Mouse (Mus musculus): ENCODE results near the gene Tspan4. TPM values are rescaled to one million over a fixed set of nuclear protein-coding genes. Genes with fewer than 3 reads are reported as not detected.

Tspan4 gene
- polyA plus RNA-seq, 1 experiment from 2014 or later, result 25.0 TPM

DNA sequence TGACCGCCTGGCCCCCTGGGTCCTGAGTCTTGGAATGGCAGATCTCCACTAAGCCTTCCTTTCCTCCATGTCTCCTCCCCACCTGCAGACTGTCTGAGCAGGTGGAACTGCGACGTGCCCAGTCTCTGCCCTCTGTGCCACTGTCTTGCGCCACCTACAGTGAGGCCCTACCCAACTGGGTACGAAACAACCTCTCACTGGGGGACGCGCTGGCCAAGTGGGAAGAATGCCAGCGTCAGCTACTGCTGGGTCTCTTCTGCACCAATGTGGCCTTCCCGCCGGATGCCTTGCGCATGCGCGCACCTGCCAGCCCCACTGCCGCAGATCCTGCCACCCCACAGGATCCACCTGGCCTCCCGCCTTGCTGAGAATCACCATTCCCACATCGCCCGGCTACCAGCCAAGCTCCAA, 15.7 kb upstream of the Tspan4 start:
- H3K4me1 ChIP-seq, result peaks cover 62% of the 10 kb centered on the region
- DNase-seq (ENCODE audit: low spot score), result no peak
- H3K36me3 ChIP-seq, result peaks cover 5% of the 10 kb centered on the region; the same call in 1 of the 2 replicates
- H3K4me3 ChIP-seq, result no peak overlapping the region
- peaks cover 79% of the 10 kb centered on the region for H3K27me3 ChIP-seq (ENCODE audit: low read depth, poor library complexity, severe bottlenecking)
- H3K27ac ChIP-seq, result no peak overlapping the region
- no peaks in the 10 kb centered on the region for H3K9me3 ChIP-seq (replicated peaks)
- WGBS, result 85% methylated on average over 17 of the region's 17 CpGs

DNA sequence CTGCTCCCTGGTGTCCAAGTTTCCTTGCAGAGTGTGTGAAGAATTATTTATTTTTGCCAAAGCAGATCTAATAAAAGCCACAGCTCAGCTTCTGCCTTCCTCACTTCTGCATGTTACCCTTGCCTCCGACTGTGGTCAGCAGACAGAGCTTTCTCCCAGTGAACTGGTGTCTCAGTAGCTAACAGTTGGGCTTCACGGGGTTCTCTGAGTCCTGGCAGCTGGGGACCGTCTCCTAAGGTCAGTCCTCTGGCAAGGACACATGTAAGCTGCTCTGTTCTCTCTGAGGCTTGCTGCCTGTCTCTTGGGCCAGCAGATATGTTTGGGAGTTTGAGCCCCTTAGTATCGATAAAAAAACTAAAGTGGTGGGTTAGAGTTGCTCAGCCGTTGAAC, 15.0 kb upstream of the Tspan4 start:
- H3K4me1 ChIP-seq, result peaks cover 62% of the 10 kb centered on the region
- peaks cover 86% of the 10 kb centered on the region for H3K27me3 ChIP-seq (ENCODE audit: low read depth, poor library complexity, severe bottlenecking)
- no peaks in the 10 kb centered on the region for H3K9me3 ChIP-seq (replicated peaks)
- H3K4me3 ChIP-seq, result no peak overlapping the region
- WGBS, result 78% methylated on average over 5 of the region's 5 CpGs
- peaks cover 5% of the 10 kb centered on the region; the same call in 1 of the 2 replicates for H3K36me3 ChIP-seq
- 0 out of 2 replicates have a peak overlapping the region, but pooled peaks have one; percentile 11 for H3K27ac ChIP-seq
- no peak for DNase-seq (ENCODE audit: low spot score)

GRCm38 (mm10) chr7:141460391-141461113, 14.5 kb upstream of the Tspan4 start, which contains the start of gene Cracr2b:
Cracr2b (plus strand) TSS chr7:141461094.
- Histone ChIP-seq H3K4me3 (peak within 1 kb of the TSS; percentile 59), H3K27ac (peak within 1 kb of the TSS; percentile 68), H3K4me1 (peaks cover 62% of the 10 kb centered on the region), H3K27me3 (ENCODE audit: low read depth, poor library complexity, severe bottlenecking) (peaks cover 91% of the 10 kb centered on the region), H3K36me3 (peaks cover 5% of the 10 kb centered on the region; the same call in 1 of the 2 replicates), H3K9me3 (replicated peaks) (no peaks in the 10 kb centered on the region)
- 75% methylated on average over 15 of the region's 15 CpGs for WGBS
- no peak for DNase-seq (ENCODE audit: low spot score)

DNA sequence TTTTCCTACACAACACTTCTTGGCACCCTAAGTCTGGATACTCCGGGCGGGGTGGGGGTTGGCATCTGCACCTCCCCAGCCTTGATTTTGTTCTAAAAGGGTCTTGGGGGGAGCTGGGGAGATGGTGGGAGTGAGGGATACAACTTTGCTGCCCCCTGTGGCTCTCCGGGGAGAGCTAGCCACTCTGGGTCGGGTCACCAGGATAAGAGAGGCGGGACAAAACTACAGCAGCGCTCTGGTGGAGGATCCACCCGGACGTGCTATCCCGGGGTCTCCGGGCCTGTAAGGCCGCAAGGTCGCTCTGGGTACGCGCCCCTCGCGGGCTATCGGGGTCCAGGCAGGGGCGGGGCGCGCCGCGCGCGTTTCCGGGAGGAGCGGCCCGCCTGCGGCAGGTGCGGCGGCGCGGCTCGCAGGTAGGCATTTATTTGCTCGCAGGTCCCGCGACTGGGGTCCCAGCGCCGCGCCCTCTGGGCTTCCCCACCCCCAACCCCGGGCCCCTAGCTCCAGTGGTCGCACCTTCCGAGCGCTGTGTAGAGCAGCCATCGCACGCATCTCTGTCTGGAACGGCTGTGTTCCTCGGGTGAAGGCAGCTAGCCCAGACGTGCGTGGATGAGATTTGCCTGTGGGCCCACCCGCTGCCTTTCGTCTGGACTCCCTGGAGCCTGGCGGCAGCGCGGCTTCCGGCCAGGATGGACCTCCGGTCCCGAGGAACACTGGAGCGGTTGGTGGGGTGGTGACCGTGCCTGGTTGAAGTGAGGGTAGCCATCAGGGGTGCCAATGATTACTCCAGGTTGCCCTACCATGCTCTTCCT, 13.3 kb upstream of the Tspan4 start:
- Histone ChIP-seq H3K36me3 (peaks cover 5% of the 10 kb centered on the region; the same call in 1 of the 2 replicates), H3K4me3 (peak overlapping the region; percentile 59), H3K27ac (peak overlapping the region; percentile 68), H3K4me1 (peaks cover 60% of the 10 kb centered on the region), H3K27me3 (ENCODE audit: low read depth, poor library complexity, severe bottlenecking) (peaks cover 99% of the 10 kb centered on the region), H3K9me3 (replicated peaks) (no peaks in the 10 kb centered on the region)
- WGBS, result 2% methylated on average over 59 of the region's 59 CpGs
- no peak for DNase-seq (ENCODE audit: low spot score)

- Histone ChIP-seq H3K4me1 (peaks cover 66% of the 10 kb centered on the region), H3K36me3 (peaks cover 5% of the 10 kb centered on the region; the same call in 1 of the 2 replicates), H3K4me3 (peak overlapping the region; percentile 59), H3K9me3 (replicated peaks) (no peaks in the 10 kb centered on the region), H3K27me3 (ENCODE audit: low read depth, poor library complexity, severe bottlenecking) (peaks cover 94% of the 10 kb centered on the region), H3K27ac (0 out of 2 replicates have a peak overlapping the region, but pooled peaks have one; percentile 68)
- peak; percentile 59 for DNase-seq (ENCODE audit: low spot score)
- 7% methylated on average over 5 of the region's 5 CpGs for WGBS
Measured at GRCm38 (mm10) chr7:141462333-141462821, 12.7 kb upstream of the Tspan4 start.

- DNase-seq (ENCODE audit: low spot score), result no peak
- Histone ChIP-seq H3K9me3 (replicated peaks) (no peaks in the 10 kb centered on the region), H3K27me3 (ENCODE audit: low read depth, poor library complexity, severe bottlenecking) (peaks cover 79% of the 10 kb centered on the region), H3K36me3 (peaks cover 5% of the 10 kb centered on the region; the same call in 1 of the 2 replicates), H3K4me1 (peaks cover 82% of the 10 kb centered on the region), H3K27ac (peak overlapping the region; percentile 66), H3K4me3 (peak overlapping the region; percentile 40)
- 22% methylated on average over 12 of the region's 12 CpGs for WGBS
Measured at GRCm38 (mm10) chr7:141463824-141464602, 11.0 kb upstream of the Tspan4 start.

- Histone ChIP-seq H3K4me1 (peaks cover 86% of the 10 kb centered on the region), H3K4me3 (peak overlapping the region; percentile 40), H3K27me3 (ENCODE audit: low read depth, poor library complexity, severe bottlenecking) (peaks cover 72% of the 10 kb centered on the region), H3K27ac (peak overlapping the region; percentile 66), H3K9me3 (replicated peaks) (no peaks in the 10 kb centered on the region), H3K36me3 (peaks cover 7% of the 10 kb centered on the region)
- DNase-seq (ENCODE audit: low spot score), result peak; percentile 63
- WGBS, result 2% methylated on average over 38 of the region's 38 CpGs
Measured at GRCm38 (mm10) chr7:141464603-141465201, 10.3 kb upstream of the Tspan4 start.

DNA sequence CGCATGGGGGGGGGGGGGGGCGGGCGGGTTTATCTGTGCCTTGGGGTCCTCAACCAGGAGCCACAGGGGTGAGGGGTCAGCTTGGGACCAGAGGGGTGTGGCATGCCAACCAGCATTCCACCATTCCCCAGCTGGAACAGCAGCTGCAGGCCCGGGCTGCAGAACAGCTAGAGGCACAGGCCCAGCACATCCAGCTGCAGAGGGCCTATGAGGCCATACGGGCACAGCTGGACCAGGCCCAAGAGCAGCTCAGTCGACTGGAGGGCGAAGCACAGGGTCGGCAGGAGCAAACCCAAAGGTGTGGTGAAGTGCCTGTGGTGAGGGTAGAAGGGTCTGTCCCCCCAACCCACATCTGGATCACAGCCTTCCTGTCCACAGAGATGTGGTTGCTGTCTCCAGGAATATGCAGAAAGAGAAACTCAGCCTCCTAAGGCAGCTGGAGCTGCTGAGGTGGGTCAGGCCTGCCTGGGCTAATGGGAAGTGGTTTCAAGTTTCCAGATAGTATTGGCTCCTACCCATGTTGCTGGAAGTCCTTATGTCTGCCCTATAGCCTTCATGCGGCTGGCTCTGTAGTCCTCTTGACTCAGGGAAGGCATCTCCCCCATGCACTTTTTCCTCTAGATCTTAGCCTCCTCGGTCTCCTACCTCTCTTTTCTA, 9.5 kb upstream of the Tspan4 start:
- H3K27me3 ChIP-seq (ENCODE audit: low read depth, poor library complexity, severe bottlenecking), result peaks cover 64% of the 10 kb centered on the region
- no peaks in the 10 kb centered on the region for H3K9me3 ChIP-seq (replicated peaks)
- peaks cover 92% of the 10 kb centered on the region for H3K4me1 ChIP-seq
- DNase-seq (ENCODE audit: low spot score), result peak; percentile 51
- peaks cover 15% of the 10 kb centered on the region for H3K36me3 ChIP-seq
- 30% methylated on average over 10 of the region's 10 CpGs for WGBS
- peak overlapping the region; percentile 66 for H3K27ac ChIP-seq
- H3K4me3 ChIP-seq, result peak overlapping the region; percentile 40

GRCm38 (mm10) chr7:141466045-141466394, 9.0 kb upstream of the Tspan4 start:
- H3K4me1 ChIP-seq, result peaks cover 89% of the 10 kb centered on the region
- peak overlapping the region; percentile 40; the same call in 1 of the 2 replicates for H3K4me3 ChIP-seq
- H3K27me3 ChIP-seq (ENCODE audit: low read depth, poor library complexity, severe bottlenecking), result peaks cover 59% of the 10 kb centered on the region
- H3K27ac ChIP-seq, result peak overlapping the region; percentile 66; the same call in 1 of the 2 replicates
- DNase-seq (ENCODE audit: low spot score), result no peak
- no peaks in the 10 kb centered on the region for H3K9me3 ChIP-seq (replicated peaks)
- 72% methylated on average over 7 of the region's 7 CpGs for WGBS
- peaks cover 20% of the 10 kb centered on the region for H3K36me3 ChIP-seq

DNA sequence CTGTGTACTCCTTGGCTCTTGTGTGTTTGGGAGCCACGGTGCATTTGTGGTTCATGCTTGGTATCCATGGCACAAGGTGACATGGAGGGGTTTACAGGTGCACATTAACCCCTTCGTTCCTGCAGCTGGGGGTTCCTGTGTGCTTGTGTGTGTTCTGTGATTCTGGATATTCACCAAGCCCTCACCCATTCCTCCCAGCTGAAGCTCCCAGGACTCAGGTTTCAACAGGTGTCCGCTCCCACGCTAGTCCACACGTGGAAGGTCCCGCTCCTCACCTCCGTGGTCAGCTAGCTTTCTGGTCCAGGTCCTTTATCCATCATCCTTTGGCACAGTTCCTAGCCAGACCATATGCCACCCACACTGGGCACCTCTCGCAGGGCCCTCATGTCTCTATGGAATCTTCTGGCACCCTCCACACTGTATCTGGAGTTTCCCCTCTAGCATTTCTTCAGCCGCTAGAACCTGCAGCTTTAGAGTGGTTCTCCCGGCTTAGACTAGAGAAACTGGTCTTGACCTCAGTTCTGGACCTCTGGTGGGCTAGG, 8.4 kb upstream of the Tspan4 start:
- peak overlapping the region; percentile 81 for H3K4me3 ChIP-seq
- WGBS, result 57% methylated on average over 10 of the region's 10 CpGs
- H3K9me3 ChIP-seq (replicated peaks), result no peaks in the 10 kb centered on the region
- H3K36me3 ChIP-seq, result peaks cover 26% of the 10 kb centered on the region
- peak overlapping the region; percentile 92 for H3K27ac ChIP-seq
- peaks cover 52% of the 10 kb centered on the region for H3K27me3 ChIP-seq (ENCODE audit: low read depth, poor library complexity, severe bottlenecking)
- no peak for DNase-seq (ENCODE audit: low spot score)
- H3K4me1 ChIP-seq, result peaks cover 84% of the 10 kb centered on the region

DNA sequence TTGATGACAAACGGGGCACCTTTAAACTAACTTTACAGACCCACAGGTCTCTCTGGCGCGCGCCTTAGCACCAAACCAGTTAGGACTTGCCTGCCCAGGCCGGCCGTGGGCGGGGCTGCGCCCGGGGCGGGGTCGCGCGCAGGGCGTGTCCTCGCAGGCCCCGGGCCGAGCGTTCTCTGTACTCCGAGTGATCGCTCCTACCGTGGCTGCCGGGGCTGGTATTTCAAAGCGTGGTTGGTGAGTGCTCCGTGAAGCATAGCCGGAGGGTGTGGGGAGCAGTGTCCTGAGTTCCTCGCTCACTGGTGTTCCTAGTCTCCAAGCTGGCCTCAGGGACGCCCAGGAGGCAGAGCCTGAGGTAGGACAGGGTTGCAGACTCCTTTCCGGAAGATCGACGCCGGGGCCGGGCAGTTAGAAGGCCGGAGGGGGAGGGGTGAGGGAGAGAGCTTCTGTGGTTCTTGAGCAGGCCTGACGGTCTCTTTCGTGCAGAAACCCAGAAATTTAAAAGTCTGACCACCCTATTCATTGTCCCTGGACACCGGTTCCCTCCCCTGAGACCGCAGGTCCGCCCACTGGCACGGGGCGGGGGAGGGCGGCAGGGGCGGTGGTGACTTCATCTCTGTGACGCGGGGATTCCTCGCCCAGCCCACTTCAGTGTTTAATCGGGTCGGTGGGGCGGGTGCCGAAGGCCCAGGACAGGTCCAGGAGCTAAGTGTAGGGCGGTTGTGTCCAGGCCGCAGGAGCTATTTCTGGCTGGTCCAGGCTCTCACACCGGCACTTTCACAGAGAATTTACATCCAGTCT, 7.6 kb upstream of the Tspan4 start, which contains the start of gene Cd151:
Gene Cd151, plus strand, starts transcription at position 163 of the 801 bp plus-strand sequence.
- H3K4me1 ChIP-seq, result peaks cover 76% of the 10 kb centered on the region
- H3K27ac ChIP-seq, result peak within 1 kb of the TSS; percentile 92
- peak; percentile 92 for DNase-seq (ENCODE audit: low spot score)
- no peaks in the 10 kb centered on the region for H3K9me3 ChIP-seq (replicated peaks)
- H3K4me3 ChIP-seq, result peak within 1 kb of the TSS; percentile 81
- H3K36me3 ChIP-seq, result peaks cover 33% of the 10 kb centered on the region
- under 1% methylated on average over 52 of the region's 52 CpGs for WGBS
- H3K27me3 ChIP-seq (ENCODE audit: low read depth, poor library complexity, severe bottlenecking), result peaks cover 45% of the 10 kb centered on the region

Data from limb, embryonic 10.5 days (tissue).